8 mouse cellular contexts compared by ENCODE assay signal in the genomic region with DNA sequence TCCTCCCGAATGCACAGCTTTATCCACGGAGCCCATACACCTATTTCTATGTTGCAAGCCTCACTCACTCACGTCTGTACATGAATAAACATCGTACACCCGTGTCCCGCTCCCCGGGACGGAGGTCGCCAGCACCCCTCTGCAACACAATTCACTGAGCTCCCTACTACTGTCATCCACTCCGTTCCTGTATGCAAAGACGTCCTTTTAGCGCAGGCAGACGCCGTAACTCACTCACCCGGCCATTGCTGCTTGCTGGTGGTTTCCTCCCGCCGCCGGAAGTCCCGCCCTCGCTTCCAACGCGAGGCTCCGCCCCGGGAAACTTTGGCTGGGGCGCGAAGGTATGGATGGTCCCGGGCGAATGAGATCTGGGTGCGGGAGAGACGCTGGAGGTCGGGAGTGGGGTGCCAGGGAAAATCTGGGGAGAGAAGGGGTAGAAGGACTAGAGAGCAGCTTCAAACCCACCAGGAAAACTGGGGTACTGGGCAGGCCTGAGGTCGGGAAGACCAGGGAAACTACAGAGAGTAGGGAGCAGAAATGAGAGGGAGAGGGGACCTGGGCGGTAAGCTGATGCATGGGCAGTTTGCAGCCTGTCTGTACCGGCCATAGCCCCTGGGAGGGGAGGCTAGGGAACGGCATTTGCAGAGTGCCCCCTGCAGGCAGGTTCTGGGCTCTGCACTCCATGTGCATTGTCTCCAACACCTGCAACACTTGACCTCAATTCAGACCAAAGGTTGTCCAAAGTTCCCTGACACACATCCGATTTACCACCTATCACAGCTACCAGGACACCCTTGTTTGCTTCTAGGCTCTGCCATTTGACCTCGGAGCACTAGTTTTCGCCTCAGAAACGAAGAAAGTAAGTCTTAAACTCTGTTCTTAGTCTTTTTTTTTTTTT. TPM values are rescaled to one million over a fixed set of nuclear protein-coding genes. Genes with fewer than 3 reads are reported as not detected.
A peak's percentile ranks its signal among the peaks of the same experiment; 100 is the strongest.
DNase-seq lines count a peak whose midpoint lies in the region; ATAC-seq and TF ChIP-seq lines count a peak whose summit lies in the region.

A gene (minus strand): TSS at position 284 of the 898 bp plus-strand sequence.

- DNase-seq in MEL (ENCODE audit: low read depth, low spot score), result peak; percentile 89
- peak; percentile 78 to 85 for DNase-seq in cerebellum, adult 2 months
- peak; percentile 85 for DNase-seq in forebrain, postnatal 0 days
- DNase-seq in heart, postnatal 4 days, result peak; percentile 87
- DNase-seq in layer of hippocampus, adult 2 months (ENCODE audit: low spot score in 2 of 2), result peak; percentile 63 to 79
- DNase-seq in lung, embryonic 14.5 days, result peak; percentile 92
- DNase-seq in testis, postnatal 14 days (ENCODE audit: low spot score), result peak; percentile 79

- peak within 1 kb of the TSS; percentile 86 for H3K27ac ChIP-seq in MEL (ENCODE audit: control insufficient read depth, low read depth, low read length)
- peak within 1 kb of the TSS; percentile 75 for H3K27ac ChIP-seq in cerebellum, adult 2 months (ENCODE audit: insufficient read depth, low read length)
- peak within 1 kb of the TSS; percentile 90 for H3K27ac ChIP-seq in forebrain, postnatal 0 days (ENCODE audit: low read depth, low read length)
- peak within 1 kb of the TSS; percentile 90 for H3K27ac ChIP-seq in layer of hippocampus, adult 2 months
- peak within 1 kb of the TSS; percentile 91 for H3K27ac ChIP-seq in lung, embryonic 14.5 days (ENCODE audit: low read depth)

- ATAC-seq in forebrain, postnatal 0 days, result peak; percentile 90
- ATAC-seq in lung, embryonic 14.5 days (ENCODE audit: insufficient read depth), result peak; percentile 84
- peak; percentile 69 for ATAC-seq in neutrophil, adult 5-6 weeks (ENCODE audit: extremely low read depth, insufficient number of reproducible peaks, low FRiP score, poor library complexity, severe bottlenecking)

- peaks cover 0 to 3% of the 10 kb centered on the region in 2 experiments; a peak in 1 of 4 replicates for H3K4me1 ChIP-seq in MEL (ENCODE audit: control insufficient read depth in 1 of 2, insufficient read depth in 2 of 2, low read length in 2 of 2)
- peaks cover 5% of the 10 kb centered on the region; the same call in 1 of the 2 replicates for H3K4me1 ChIP-seq in cerebellum, adult 2 months (ENCODE audit: control insufficient read depth, insufficient read depth, low read length)
- peaks cover 9% of the 10 kb centered on the region for H3K4me1 ChIP-seq in forebrain, postnatal 0 days (ENCODE audit: insufficient read depth)
- H3K4me1 ChIP-seq in lung, embryonic 14.5 days (ENCODE audit: insufficient read depth), result no peaks in the 10 kb centered on the region

- H3K4me3 ChIP-seq in MEL (ENCODE audit: control insufficient read depth in 1 of 2, insufficient read depth in 1 of 2, low read depth in 2 of 2, low read length in 2 of 2), result peak within 1 kb of the TSS; percentile 82 to 95
- peak within 1 kb of the TSS; percentile 99 for H3K4me3 ChIP-seq in cerebellum, adult 2 months (replicated peaks; ENCODE audit: insufficient read depth, low read depth, low read length)
- peak within 1 kb of the TSS; percentile 72 for H3K4me3 ChIP-seq in forebrain, postnatal 0 days (ENCODE audit: low read depth, low read length)
- peak within 1 kb of the TSS; percentile 93 for H3K4me3 ChIP-seq in layer of hippocampus, adult 2 months
- peak within 1 kb of the TSS; percentile 70 for H3K4me3 ChIP-seq in lung, embryonic 14.5 days (ENCODE audit: low read depth, low read length)

- no peaks in the 10 kb centered on the region for H3K9me3 ChIP-seq in MEL (replicated peaks; ENCODE audit: insufficient read depth, low read length)
- H3K9me3 ChIP-seq in forebrain, postnatal 0 days (ENCODE audit: low read length), result no peaks in the 10 kb centered on the region
- no peaks in the 10 kb centered on the region for H3K9me3 ChIP-seq in lung, embryonic 14.5 days (ENCODE audit: low read depth, low read length)

- TF ChIP-seq EP300 in MEL (IDR thresholded peaks at IDR 0.05; ENCODE audit: low read depth in 1 of 2, low read length in 2 of 2), result no peak

- H3K4me2 ChIP-seq in forebrain, postnatal 0 days (ENCODE audit: low read depth), result peak within 1 kb of the TSS; percentile 88
- H3K4me2 ChIP-seq in lung, embryonic 14.5 days, result peak within 1 kb of the TSS; percentile 94

- peaks cover 0 to 4% of the 10 kb centered on the region in 2 experiments; a peak in 2 of 4 replicates for H3K36me3 ChIP-seq in MEL (ENCODE audit: control insufficient read depth in 1 of 2, insufficient read depth in 2 of 2, low read length in 2 of 2)
- H3K36me3 ChIP-seq in forebrain, postnatal 0 days (ENCODE audit: insufficient read depth), result peaks cover 7% of the 10 kb centered on the region; the same call in 1 of the 2 replicates
- peaks cover 27% of the 10 kb centered on the region for H3K36me3 ChIP-seq in lung, embryonic 14.5 days (ENCODE audit: insufficient read depth)

- TF ChIP-seq POLR2A in MEL (IDR thresholded peaks at IDR 0.05; ENCODE audit: control insufficient read depth in 1 of 2, insufficient read depth in 1 of 2, low read depth in 1 of 2, low read length in 2 of 2, poor library complexity in 1 of 2), result peak; percentile 72 to 94; a peak in 3 of 4 replicates
- peak; percentile 95 for TF ChIP-seq POLR2A in cerebellum, adult 2 months (IDR thresholded peaks at IDR 0.05; ENCODE audit: borderline replicate concordance, insufficient read depth, low read length)

- H3K9ac ChIP-seq in MEL (ENCODE audit: control insufficient read depth, low read depth, low read length, poor library complexity, severe bottlenecking), result peak within 1 kb of the TSS; percentile 92
- H3K9ac ChIP-seq in forebrain, postnatal 0 days, result peak within 1 kb of the TSS; percentile 80
- peak within 1 kb of the TSS; percentile 67 for H3K9ac ChIP-seq in lung, embryonic 14.5 days

- WGBS in cerebellum, adult 2 months, result 3% methylated on average over 39 of the region's 39 CpGs
- 1% methylated on average over 39 of the region's 39 CpGs for WGBS in forebrain, postnatal 0 days
- under 1% methylated on average over 39 of the region's 39 CpGs for WGBS in lung, embryonic 14.5 days

- TF ChIP-seq CTCF in MEL (IDR thresholded peaks at IDR 0.05 in 2 of 3, conservative IDR thresholded peaks at IDR 0.05 in 1 of 3; ENCODE audit: control insufficient read depth in 1 of 3, insufficient read depth in 1 of 3, low read depth in 2 of 3, low read length in 3 of 3, poor library complexity in 1 of 3, severe bottlenecking in 1 of 3), result peak; percentile 86 to 98 (median 87)
- TF ChIP-seq CTCF in cerebellum, adult 2 months (IDR thresholded peaks at IDR 0.05; ENCODE audit: borderline replicate concordance, insufficient read depth, low read depth, low read length), result peak; percentile 85
- peak; percentile 85 for TF ChIP-seq CTCF in forebrain, postnatal 0 days (IDR thresholded peaks at IDR 0.05; ENCODE audit: low read depth)
- peak; percentile 90 for TF ChIP-seq CTCF in layer of hippocampus, adult 2 months (conservative IDR thresholded peaks at IDR 0.05)
- TF ChIP-seq CTCF in lung, embryonic 14.5 days (IDR thresholded peaks at IDR 0.05; ENCODE audit: low read depth), result peak; percentile 87

- peak; percentile 30 for TF ChIP-seq RAD21 in MEL (IDR thresholded peaks at IDR 0.05; ENCODE audit: low read depth, low read length)

- H3K27me3 ChIP-seq in MEL (ENCODE audit: control insufficient read depth in 1 of 2, insufficient read depth in 2 of 2, low read length in 2 of 2), result no peaks in the 10 kb centered on the region
- H3K27me3 ChIP-seq in cerebellum, adult 2 months (ENCODE audit: control insufficient read depth, insufficient read depth, low read length), result no peaks in the 10 kb centered on the region
- H3K27me3 ChIP-seq in forebrain, postnatal 0 days (ENCODE audit: insufficient read depth, low read length), result no peaks in the 10 kb centered on the region
- no peaks in the 10 kb centered on the region for H3K27me3 ChIP-seq in lung, embryonic 14.5 days (ENCODE audit: insufficient read depth, low read length)

- H3K79me2 ChIP-seq in MEL (ENCODE audit: control insufficient read depth, insufficient read depth, low read length, poor library complexity), result peaks cover 6% of the 10 kb centered on the region; the same call in 1 of the 2 replicates

TF ChIP-seq in MEL, 35 proteins besides CTCF, POLR2A, EP300 and RAD21 (continues in another document):
- TF ChIP-seq TAL1 (IDR thresholded peaks at IDR 0.05; ENCODE audit: low read length) (no peak), KAT2A (conservative IDR thresholded peaks at IDR 0.05; ENCODE audit: low read depth, low read length) (no peak; the same call in 1 of the 2 replicates), ZMIZ1 (IDR thresholded peaks at IDR 0.05; ENCODE audit: low read depth, low read length) (peak; percentile 81), MAFK (IDR thresholded peaks at IDR 0.05; ENCODE audit: borderline replicate concordance, low read depth, low read length) (no peak), MYC (IDR thresholded peaks at IDR 0.05; ENCODE audit: low read depth, low read length) (peak; percentile 92), USF1 (IDR thresholded peaks at IDR 0.05; ENCODE audit: low read depth, low read length) (no peak), GABPA (IDR thresholded peaks at IDR 0.05; ENCODE audit: low read depth, low read length) (no peak), MEF2A (IDR thresholded peaks at IDR 0.05; ENCODE audit: extremely low read depth, insufficient replicate concordance, low read depth, low read length, poor library complexity, severe bottlenecking) (no peak), ZC3H11A (IDR thresholded peaks at IDR 0.05; ENCODE audit: low read depth, low read length) (no peak), CHD1 (IDR thresholded peaks at IDR 0.05; ENCODE audit: low read depth, low read length) (peak; percentile 63; the same call in 1 of the 2 replicates), MYB (IDR thresholded peaks at IDR 0.05; ENCODE audit: low read depth, low read length) (no peak), ELF1 (IDR thresholded peaks at IDR 0.05; ENCODE audit: low read depth, low read length) (no peak), UBTF (IDR thresholded peaks at IDR 0.05; ENCODE audit: borderline replicate concordance, insufficient read depth, low read depth, low read length) (no peak), ZKSCAN1 (IDR thresholded peaks at IDR 0.05; ENCODE audit: low read depth, low read length) (no peak), MXI1 (IDR thresholded peaks at IDR 0.05; ENCODE audit: low read depth, low read length) (peak; percentile 83)

RNA-seq across cellular contexts. Expression of the gene that starts here (rescaled TPM):
- total RNA-seq in MEL (2012; rRNA removed), result 12.1 and 14.1 TPM in 2 replicates
- polyA plus RNA-seq in MEL (2012; ENCODE audit: insufficient read depth in 1 of 2, insufficient read length in 2 of 2, low read depth in 1 of 2, low replicate concordance in 2 of 2, missing spikeins in 1 of 2), result 10 to 100 TPM in 1 of 2 experiments, not detected in 1; 15.3 TPM
- 14.2 and 17.7 TPM in 2 replicates for polyA plus RNA-seq in cerebellum, adult 2 months (2012; rRNA removed)
- 16.0 and 16.2 TPM in 2 replicates for total RNA-seq in forebrain, postnatal 0 days (2014; rRNA removed)
- 14.8 and 15.9 TPM in 2 replicates for polyA plus RNA-seq in forebrain, postnatal 0 days (2015; fragmentation: Nextera tagmentation; extraction: Ambion mirVana)
- total RNA-seq in heart, postnatal 4 days (2021), result 1 to 10 TPM; 7.2 to 7.8 TPM
- total RNA-seq in layer of hippocampus, adult 2 months (2021), result 10 to 100 TPM in 1 of 2 experiments, 1 to 10 TPM in 1; 9.1 to 10.0 TPM
- 18.3 and 19.9 TPM in 2 replicates for polyA plus RNA-seq in lung, embryonic 14.5 days (2014; fragmentation: Nextera tagmentation; extraction: Ambion mirVana)
- total RNA-seq in neutrophil, adult 5-6 weeks (2017), result 4.0 and 5.4 TPM in 2 replicates

Comparison
In these comparisons a context has a peak if more than half of its experiments do, and no peak if none do; other contexts are left out.
1. Peak in every context shown above with its lines: DNase-seq, ATAC-seq, H3K4me3 ChIP-seq and H3K27ac ChIP-seq.